Comparison of ENCODE assay signal across 8 mouse cellular contexts in genomic region chr8:117403705-117404476, GRCm38 (mm10).
A peak's percentile ranks its signal among the peaks of the same experiment; 100 is the strongest.
DNase-seq lines count a peak whose midpoint lies in the region; ATAC-seq lines count a peak whose summit lies in the region.

No protein-coding gene starts in this region.

- peak overlapping the region; percentile 49; the same call in 1 of the 2 replicates for H3K27ac ChIP-seq in heart, embryonic 15.5 days
- peak overlapping the region; percentile 76 for H3K27ac ChIP-seq in hindbrain, embryonic 16.5 days (ENCODE audit: low read depth, low read length)
- peak overlapping the region; percentile 67 for H3K27ac ChIP-seq in midbrain, embryonic 15.5 days

- DNase-seq in heart, adult 8-10 months (ENCODE audit: low spot score): no peak
- peak; percentile 26 for DNase-seq in embryo, embryonic 9.5 days (ENCODE audit: extremely low spot score)
- DNase-seq in thymus, postnatal 4 days: no peak

- no peaks in the 10 kb centered on the region for H3K36me3 ChIP-seq in heart, embryonic 15.5 days
- H3K36me3 ChIP-seq in hindbrain, embryonic 16.5 days (ENCODE audit: control insufficient read depth, insufficient read depth, low read length): no peaks in the 10 kb centered on the region
- H3K36me3 ChIP-seq in midbrain, embryonic 15.5 days (replicated peaks): no peaks in the 10 kb centered on the region

- WGBS in heart, embryonic 15.5 days: 15% methylated on average over 14 of the region's 14 CpGs
- 32% methylated on average over 14 of the region's 14 CpGs for WGBS in hindbrain, embryonic 16.5 days
- 32% methylated on average over 14 of the region's 14 CpGs for WGBS in midbrain, embryonic 15.5 days

- peak overlapping the region; percentile 22 for H3K4me3 ChIP-seq in heart, embryonic 15.5 days
- 0 out of 2 replicates have a peak overlapping the region, but pooled peaks have one; percentile 8 for H3K4me3 ChIP-seq in hindbrain, embryonic 16.5 days (ENCODE audit: low read length)
- H3K4me3 ChIP-seq in midbrain, embryonic 15.5 days: no peak overlapping the region

- H3K4me1 ChIP-seq in heart, embryonic 15.5 days (replicated peaks): peaks cover 15% of the 10 kb centered on the region
- peaks cover 27% of the 10 kb centered on the region for H3K4me1 ChIP-seq in hindbrain, embryonic 16.5 days (ENCODE audit: control insufficient read depth, insufficient read depth, low read depth, low read length)
- H3K4me1 ChIP-seq in midbrain, embryonic 15.5 days: peaks cover 46% of the 10 kb centered on the region

- peak overlapping the region; percentile 49 for H3K4me2 ChIP-seq in heart, embryonic 15.5 days
- peak overlapping the region; percentile 48 for H3K4me2 ChIP-seq in hindbrain, embryonic 16.5 days (ENCODE audit: low read length)
- peak overlapping the region; percentile 35 for H3K4me2 ChIP-seq in midbrain, embryonic 15.5 days

- no peaks in the 10 kb centered on the region for H3K27me3 ChIP-seq in heart, embryonic 15.5 days
- no peaks in the 10 kb centered on the region for H3K27me3 ChIP-seq in hindbrain, embryonic 16.5 days (replicated peaks; ENCODE audit: control insufficient read depth, insufficient read depth, low read length)
- H3K27me3 ChIP-seq in midbrain, embryonic 15.5 days (replicated peaks): no peaks in the 10 kb centered on the region

- no peak overlapping the region for H3K9ac ChIP-seq in heart, embryonic 15.5 days
- H3K9ac ChIP-seq in hindbrain, embryonic 16.5 days (ENCODE audit: low read depth, low read length): peak overlapping the region; percentile 49
- H3K9ac ChIP-seq in midbrain, embryonic 15.5 days: no peak overlapping the region

- H3K9me3 ChIP-seq in heart, embryonic 15.5 days (replicated peaks): no peaks in the 10 kb centered on the region
- H3K9me3 ChIP-seq in hindbrain, embryonic 16.5 days (ENCODE audit: control insufficient read depth, low read length): no peaks in the 10 kb centered on the region
- no peaks in the 10 kb centered on the region for H3K9me3 ChIP-seq in midbrain, embryonic 15.5 days

- ATAC-seq in heart, embryonic 15.5 days (replicated peaks; ENCODE audit: insufficient number of reproducible peaks, insufficient read depth, low FRiP score, low read depth): peak; percentile 47; the same call in 1 of the 2 replicates
- ATAC-seq in hindbrain, embryonic 16.5 days: peak; percentile 62
- ATAC-seq in midbrain, embryonic 15.5 days (replicated peaks): peak; percentile 57
- ATAC-seq in megakaryocyte, adult 5-6 weeks (ENCODE audit: poor library complexity, severe bottlenecking): no peak
- ATAC-seq in erythroblast, adult 5-6 weeks (replicated peaks; ENCODE audit: low FRiP score, poor library complexity, severe bottlenecking): no peak

Comparison
In these comparisons a context has a peak if more than half of its experiments do, and no peak if none do; other contexts are left out.
1. ATAC-seq: peak in heart, embryonic 15.5 days (single experiment), hindbrain, embryonic 16.5 days (single experiment) and midbrain, embryonic 15.5 days (single experiment); none in megakaryocyte, adult 5-6 weeks (single experiment) and erythroblast, adult 5-6 weeks (single experiment).
2. Peak in every context shown above with its lines, with median percentiles within 50 percentile points of each other: H3K27ac ChIP-seq and H3K4me2 ChIP-seq.